Mouse (Mus musculus) skeletal muscle tissue, adult 2 months (tissue): Measurements from ENCODE around the gene Ccdc43.
"Not testable (repeated sequence)": the region's sequence is repeated elsewhere in the genome, so short reads cannot be mapped to it uniquely, and the experiment has no call there.

Source experiments
- DNase-seq: peaks from one replicate; pipeline ENCODE4 v3.0.0-alpha.2; 2012; ENCODE audit warnings: low read depth, low spot score

The Ccdc43 gene

DNA sequence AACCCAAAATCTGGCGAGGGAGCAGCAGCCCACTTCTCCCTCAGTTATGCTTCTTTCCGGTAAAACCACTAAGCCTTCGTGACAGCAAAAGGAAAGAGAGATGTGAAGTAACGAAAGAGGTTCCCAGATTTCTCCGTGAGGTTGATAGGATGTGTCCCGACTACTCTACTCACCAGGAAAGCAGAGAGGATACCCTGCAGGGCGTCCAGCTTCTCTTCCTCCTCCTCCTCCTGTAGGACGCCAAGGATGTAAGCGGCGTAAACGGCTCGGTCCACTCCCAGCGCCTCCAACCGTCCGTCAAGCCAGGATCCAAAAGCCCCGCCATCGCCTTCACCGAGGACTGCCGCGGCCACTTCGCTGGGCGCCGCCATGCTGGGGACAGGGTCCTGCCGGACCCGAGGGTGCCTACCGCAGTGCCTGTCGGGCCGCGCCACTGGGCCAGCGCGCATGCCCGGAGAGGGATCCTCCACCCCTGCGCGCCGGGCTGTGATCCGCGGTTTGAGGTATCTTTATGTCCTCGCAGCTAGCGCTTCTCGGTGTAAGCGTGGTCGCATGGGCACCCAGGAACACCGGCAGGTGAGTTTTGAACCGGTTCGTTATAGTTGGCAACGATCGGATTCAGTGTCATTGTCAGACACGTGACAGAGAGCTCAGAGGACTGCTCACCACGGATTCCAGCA is at the start of gene Ccdc43:
Gene Ccdc43 (minus strand): TSS at position 445 of the 680 bp plus-strand sequence.
- DNase-seq = peak; percentile 75

DNA sequence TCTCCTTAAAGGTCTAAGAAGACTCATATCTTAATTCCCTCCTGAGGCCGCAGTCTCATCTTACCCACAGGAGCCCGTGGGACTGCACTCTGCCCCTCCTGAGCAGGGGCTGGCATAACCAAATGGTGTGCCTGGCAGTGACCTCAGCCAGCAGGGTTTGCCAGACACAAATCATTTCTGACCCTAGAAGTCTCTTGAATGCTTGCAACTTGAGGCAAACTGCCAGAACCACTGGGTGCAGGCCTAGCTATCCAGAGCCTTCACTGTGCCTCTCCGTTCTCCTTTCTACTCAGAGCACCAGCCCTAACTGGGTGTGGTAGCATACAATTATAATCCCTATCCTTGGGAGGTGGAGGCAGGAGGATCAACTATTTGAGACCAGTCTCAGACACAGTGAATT is 47.2 kb upstream of the Ccdc43 start:
- DNase-seq = no peak

DNA sequence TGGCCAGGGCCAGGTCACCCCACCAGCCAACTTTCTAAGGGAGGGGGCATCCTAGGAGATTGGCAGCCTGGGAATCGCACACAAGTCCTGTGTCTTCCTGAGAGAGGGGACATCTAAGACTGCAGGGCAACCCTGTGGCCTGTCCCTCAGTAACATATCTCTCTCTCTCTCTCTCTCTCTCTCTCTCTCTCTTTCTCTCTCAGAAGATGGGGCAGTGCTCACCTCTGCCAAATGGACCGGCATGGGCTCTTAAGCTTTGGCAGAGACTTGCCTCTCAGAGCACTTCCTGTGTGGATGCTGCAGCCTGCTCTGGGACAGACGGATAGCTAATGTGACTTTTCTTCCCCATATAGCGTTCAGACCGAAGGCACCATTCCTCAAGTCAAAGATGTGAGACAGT is 45.3 kb upstream of the Ccdc43 start:
- no peak for DNase-seq

DNA sequence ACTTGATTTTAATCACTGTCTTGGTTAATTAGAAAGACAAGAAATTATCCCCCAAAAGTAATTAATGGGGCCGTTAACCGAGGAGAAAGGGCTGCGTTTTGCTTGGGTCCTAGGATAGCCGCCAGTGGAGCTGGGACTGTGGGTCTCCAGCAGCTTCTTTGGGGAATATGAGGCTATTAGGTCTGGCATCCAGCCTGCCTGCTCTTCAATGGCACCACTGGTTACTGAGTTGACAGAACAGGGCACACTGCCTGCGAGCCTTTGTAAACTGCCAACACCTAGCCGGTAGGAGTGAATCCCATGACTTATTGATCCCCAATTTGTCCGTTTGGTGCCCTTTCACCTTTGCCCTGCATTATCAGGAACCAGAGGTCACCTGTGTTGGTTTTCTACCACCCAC is 44.5 kb upstream of the Ccdc43 start:
- DNase-seq = no peak

DNA sequence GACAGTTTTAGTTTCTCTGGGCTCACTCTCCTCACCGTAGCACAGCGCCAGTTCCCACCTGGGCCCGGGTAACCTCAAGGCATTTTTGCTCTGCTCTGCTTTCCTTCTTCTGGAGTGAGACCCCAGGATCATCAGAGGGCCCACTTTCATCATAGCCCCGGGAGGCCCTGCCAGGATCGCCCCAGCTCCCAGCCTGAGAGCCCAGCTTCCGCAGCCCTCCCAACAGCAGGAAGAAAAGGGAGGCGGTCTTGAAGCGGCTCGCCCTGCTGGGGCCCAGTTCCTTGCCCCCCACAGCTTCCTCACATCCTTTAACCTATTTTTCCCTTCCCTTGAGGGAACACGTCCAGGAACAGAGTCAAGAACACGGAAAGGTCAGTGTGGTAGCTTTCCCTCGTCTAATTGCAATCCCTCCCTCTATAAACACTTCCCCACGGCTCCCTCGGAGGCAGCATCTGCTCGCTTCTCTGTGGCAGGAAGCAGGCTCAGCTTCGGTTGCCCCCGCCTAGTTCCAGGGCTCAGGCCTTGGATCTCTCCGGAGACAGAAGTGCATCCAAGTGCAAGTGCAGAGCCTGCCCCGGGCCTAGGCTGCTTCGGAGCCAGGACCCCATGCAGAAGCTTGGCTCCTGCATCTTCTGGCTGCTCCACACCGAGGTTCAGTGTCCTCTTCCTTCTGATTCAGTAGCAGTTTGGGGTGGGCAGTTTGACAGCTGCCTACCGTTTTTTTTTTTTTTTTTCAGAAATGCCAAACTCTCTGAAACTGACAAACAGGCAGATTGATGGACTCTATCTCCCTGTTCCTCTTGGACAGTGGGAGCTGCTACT is 43.8 kb upstream of the Ccdc43 start:
- no peak for DNase-seq

DNA sequence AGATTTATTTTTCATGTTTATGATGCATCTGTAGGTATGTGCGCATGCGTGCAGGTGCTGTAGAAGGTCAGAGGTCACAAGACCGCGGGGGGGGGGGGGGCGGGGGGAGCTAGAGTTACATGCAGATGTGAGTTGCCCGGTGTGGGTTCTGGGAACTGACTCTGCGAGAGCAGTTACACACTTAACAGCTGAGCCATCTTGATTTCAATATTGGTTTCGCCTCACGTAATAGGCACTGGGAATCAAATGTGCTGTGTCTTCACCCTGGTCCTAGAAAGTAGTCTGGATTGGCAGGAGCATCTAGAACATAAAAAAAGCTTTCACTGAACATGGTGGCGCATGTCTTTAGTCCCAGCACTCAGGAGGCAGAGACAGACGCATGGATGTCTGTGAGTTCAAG is 43.1 kb upstream of the Ccdc43 start:
- DNase-seq = peak; percentile 75

DNA sequence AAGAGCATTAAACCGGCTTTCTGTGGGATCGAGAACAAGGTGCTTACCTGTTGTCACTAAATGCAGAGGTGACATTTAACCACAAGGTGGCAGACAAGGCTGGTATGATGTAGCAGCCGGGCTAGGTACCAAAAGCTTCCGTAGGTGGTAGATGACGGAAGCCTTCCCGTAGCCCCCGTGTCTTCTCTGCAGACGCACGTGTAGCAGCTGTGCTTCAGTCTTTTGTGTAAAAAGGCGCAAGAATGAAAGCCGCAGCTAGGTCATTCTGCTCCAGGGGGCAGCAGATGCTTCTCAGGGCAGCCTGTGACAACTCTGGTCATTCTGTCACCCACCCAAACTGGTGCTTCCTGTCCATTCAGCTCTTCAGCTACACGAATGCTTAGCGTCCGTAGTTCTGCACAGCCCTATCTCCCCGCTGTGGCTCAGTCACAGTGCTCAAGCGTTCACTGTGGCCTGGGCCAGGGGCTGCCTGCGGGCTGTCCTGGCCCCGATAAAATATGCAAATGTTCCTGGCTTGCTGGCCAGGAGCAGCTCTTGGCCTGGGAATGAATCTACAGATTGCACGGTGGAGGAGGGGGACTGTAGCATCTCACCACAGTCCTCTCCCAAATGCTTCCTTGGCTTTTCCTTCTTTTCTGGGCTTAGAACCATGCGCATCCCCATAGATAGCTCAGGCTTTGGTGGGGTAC is 41.8 kb upstream of the Ccdc43 start:
- DNase-seq = peak; percentile 38

DNA sequence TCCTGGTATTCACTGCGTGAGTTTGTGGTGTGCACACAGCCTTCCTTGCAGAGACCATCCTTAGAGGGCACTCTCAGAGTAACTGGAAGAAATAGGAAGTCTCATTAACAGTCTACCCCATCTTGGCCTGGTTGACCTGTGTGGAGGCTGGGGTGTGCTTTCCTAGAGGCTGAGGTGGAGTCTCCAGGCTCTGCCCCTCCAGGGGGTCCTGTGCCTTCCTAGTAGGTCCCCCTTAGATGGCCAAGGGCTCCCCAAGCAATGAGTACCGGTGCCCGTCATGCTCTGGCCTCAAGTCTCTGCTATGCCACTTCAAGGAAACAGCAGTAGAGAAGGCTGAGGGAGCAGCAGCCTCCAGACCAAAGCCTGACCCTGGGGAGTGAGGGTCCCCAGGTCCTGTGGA is 40.5 kb upstream of the Ccdc43 start:
- DNase-seq = no peak

DNA sequence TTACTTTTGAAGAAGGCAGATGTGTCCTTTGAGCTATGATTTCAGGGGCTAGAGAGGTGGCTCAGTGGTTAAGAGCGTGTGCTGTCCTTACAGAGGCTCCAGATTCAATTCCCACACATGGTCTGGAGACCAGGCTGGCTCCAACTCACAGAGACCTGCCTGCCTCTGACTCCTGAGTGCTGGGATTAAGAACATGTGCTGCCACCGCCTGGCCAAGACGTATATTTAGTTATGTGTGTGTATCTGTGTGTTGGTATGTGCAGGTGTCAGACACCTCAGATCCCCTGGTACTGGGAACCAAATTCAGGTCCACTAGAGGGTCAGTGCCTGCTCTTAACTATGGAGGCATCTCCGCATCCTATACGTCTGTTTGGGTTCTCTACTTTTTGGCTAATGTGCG is 37.4 kb upstream of the Ccdc43 start:
- DNase-seq = no peak

DNA sequence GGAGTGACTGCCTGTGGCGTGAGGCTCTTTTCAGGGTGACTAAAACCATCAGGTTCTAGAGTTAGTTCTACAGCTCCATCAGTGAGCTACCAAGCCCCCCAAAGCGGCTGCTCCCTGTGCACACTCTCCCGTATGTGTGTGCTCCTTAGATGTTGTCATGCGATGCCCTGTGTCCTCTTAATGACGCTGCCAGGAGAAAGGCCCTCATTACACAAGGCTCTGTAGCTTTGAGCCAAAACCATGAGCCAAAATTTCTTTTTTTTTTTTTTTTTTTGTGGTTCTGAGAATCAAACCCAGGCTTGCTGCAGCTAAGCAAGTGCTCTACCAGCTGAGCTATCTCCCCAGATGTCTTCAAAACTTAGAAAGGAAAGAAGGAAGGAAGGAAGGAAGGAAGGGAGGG is 35.6 kb upstream of the Ccdc43 start:
- no peak for DNase-seq

DNA sequence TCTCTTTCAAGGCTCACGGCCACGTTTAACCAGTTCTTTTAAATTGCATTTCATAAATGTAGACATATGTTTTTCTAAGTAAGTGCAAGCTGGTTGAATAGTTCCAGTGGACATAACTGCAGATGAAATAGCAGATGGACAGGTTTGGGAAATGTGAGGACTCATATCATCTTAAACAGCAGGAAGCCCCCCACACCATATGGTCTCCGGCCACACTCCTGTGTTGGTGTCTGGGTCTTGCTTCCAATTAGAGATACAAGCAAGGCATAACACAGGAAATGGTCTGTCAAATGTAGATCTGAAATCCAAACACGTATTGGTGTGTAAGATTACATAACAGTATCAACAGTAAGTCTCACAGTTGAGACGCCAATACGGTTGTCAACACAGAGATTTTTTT is 33.8 kb upstream of the Ccdc43 start:
- DNase-seq = no peak

DNA sequence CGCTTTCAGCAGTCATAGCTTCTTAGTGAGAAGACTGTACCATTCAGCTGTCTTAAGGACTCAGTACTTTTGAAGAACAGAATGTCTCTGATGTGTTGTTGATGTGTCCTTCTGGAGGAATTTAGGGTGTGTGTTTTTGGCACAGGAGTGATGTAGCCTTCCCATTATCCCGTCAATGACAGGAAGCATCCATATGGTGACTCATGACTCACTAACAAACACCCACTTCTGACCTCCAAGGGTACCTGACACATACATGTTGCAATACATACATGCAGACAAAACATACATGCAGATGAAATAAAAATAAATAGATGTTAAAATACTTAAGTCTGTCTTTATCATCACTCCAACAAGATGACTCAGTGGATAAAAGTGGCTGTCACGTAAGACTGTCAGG is 32.3 kb upstream of the Ccdc43 start:
- no peak for DNase-seq

DNA sequence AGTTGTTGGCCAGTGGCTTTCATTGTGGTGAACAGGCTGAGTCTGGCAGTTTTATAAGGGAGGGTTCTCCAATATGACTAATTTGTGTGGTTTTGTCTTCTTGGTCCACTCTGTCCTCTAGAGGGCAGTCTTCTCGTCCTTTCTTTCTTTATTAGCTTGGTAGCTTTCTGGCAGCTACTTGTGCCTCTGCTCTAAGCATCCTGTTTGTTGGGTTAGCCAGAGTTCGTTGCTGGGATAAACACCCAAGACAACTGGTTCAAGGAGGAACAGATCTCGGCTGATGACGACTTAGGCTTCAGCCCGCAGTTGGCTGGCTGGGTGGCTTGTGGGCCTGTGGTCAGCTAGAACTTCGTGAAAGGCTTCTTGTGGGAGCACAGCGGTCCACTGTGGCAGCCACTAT is 31.0 kb upstream of the Ccdc43 start:
- peak; percentile 81 for DNase-seq

DNA sequence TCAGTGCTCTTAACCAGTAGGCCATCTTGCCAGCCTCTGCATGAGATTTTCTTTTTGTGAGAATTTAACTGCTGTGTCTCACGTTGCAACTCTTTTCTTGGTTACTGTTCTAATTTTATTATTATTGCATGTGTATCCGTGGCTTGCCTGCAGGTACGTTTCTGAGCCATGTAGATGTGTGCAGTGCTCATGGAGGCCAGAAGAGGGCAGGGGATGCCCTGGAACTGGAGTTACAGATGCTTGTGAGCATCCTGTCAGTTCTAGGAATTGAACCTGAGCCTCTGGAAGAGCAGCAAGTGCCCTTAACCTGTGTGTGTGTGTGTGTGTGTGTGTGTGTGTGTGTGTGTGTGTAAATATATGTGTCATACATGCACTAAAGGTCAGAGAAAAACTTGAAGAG is 28.0 kb upstream of the Ccdc43 start:
- no peak for DNase-seq

DNA sequence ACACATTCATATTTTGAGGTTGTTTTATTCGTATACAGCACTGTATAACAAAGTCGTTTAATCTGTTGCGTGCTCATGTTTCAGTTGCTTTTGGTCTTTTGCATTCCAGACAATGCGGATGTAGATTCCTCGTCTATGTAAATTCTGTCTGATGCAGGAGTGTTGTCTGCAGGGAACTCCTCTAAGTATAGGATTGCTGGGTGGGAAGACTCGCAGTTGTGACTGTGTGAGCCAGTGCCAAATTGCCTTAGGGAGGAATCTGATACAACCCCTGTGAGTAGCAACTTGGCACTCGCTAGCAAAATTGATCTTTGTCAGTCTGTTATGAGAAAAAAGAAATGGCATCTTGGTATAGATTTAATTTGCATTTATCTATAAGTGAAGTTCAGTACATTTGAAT is 18.6 kb upstream of the Ccdc43 start:
- DNase-seq = no peak

DNA sequence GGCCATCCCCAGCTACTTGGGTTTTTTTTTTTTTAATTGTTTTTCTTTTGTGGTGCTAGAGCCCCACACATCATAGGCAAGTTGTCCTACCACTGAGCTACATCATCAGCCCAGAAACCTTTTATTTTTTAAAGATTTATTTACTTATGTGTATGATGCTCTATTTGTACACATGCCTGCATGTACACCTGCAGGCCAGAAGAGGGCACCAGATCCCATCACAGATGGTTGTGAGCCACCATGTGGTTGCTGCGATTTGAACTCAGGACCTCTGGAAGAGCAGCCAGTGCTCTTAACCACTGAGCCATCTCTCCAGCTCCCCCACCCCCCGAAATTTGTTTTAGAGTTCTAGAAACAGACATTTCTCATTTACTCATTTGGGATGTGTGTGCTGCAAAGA is 17.0 kb upstream of the Ccdc43 start:
- DNase-seq = not testable (repeated sequence)

DNA sequence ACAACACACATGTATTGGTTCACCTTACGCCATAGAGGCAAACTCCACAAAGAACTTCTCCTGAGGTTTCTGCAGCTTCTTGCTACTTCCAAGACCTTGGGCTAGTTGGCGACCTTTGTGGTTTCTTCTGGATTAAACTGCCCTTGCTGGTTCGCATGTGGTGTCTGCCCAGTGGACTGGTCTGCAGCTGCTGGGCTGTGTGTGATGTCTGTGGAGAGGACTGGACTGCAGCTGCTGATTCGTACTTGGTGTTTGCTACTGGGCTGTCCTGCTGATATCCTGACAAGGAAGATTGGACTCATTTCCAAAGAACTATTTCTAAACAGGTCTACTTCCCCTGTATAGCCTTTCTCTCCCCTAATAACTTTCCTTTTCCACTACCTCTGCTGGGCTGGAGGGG is 14.8 kb upstream of the Ccdc43 start:
- no peak for DNase-seq

DNA sequence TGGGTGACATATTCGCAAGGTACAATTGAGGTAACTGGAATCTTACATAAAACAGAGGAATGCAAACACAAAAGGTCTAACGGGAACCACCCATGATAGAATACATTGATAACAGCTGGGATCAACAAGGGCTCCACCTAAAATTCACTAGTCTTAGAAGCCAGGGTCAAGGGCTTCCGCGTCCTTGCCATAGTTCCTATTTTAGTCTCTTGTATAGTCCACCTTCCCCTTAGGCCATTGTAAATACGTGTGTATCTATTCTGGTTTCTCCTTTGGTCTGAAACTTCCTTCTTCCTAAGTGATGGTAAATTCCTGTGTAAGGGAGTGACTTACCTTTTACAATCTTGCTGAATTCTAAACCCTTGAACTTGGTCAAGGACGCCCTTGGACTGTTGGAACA is 4.6 kb upstream of the Ccdc43 start:
- not testable (repeated sequence) for DNase-seq

DNA sequence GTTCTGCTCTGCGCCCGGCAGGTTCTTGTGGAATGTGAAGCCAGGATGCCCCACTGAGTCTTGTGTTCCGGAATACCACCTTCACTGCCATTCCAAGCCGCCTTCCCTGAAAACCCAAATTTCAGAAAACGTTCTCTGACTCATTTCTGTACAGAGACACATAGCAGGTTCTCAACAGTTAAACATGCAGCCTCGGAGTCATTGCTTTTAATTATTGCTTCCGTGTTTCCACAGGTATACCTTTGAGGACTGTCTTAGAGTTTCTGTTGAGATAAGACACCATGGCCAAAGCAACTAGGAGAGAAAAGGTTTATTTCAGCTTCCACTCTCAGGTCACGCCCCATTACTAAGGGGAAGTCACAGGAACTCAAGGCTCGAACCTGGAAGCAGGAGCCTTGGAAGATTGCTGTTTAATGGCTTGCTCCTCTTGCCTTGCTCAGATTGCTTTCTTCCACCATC is 465 bp upstream of the Ccdc43 start:
- no peak for DNase-seq

DNA sequence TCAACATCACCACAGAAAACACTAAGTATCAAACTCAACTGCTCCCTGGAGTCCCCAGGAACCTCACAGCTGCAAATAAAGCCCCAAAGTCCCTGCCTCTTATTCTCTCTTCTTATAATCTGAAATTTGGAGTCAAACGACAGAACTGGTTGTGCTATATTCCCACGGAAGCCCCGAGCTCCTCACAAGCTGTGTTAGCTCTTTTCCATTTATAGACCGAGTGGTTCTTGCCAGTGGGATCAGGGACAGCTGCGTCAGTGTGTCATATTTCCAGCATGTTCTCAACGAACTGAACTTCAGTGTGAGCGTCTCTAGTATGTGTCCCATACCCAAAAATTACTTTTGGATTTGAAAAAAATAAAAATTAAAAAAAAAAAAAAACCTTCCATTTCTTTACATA is 2.3 kb downstream of the Ccdc43 start:
- peak; percentile 78 for DNase-seq

DNA sequence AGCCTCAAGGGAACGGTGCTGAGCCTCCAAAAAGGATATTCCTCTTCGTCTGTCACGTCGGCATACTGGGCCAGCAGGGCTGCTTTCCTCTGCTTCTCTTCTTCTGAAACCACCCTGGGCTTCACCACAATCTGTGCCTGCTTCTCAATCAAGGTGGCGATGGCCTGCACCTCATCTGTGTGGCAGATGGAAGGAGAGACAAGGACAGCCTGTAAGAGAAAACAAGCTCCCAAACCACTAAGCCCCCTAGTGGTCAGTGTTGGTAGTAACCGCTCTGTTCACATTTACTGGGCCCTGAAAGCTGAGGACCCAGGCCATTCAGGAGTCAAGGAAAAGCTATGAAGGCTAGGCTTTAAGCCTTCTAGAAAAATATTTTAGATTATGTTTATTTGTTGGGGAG is 7.4 kb downstream of the Ccdc43 start:
- peak; percentile 24 for DNase-seq

DNA sequence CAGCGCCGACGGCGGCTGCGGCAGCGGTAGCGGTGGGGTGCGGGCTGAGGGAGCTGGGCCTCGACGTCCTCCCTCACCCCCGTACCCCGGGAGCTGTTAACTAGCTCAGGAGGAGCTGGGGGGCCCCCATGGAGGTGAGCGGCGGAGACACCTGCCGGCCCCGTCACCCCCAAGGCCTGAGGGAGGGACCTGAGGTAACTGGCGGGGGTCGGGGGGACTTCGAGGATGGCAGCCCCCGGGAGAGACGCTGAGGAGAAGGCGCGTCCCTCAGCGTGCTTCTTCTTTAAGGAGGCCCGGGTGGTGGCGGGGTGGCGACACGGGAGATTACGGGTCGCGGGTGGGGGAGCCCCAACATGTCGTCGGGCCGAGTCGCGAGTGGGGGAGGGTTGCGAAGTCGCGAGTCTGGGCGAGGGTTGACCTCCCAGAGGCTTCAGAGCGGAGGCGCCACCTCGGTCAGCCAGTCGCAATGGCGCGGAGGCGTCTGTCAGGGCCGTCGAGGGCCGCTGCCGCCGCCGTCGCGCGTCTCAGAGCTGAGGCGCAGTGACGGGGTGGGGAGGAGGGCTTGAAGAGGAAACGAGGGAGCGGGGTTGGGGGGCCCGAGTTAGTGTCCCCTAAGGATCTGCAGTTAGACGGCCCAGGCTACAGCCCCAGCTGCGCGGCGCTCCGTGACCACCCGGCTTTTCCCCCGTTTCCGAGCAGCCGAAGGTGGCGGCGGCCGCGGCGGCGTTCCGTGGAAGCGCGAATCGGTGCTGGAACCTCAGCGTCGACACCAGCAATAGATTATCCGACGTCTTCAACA is 31.7 kb downstream of the Ccdc43 start:
- DNase-seq = no peak
